Mouse (Mus musculus) cerebellum, postnatal 36 days (tissue): ENCODE measurements around the gene Dusp1.

Experiments used
- DNase-seq, 2 experiments: peaks; one replicate each; pipeline ENCODE4 v3.0.0; 2021 to 2022; ENCODE audit warnings: mixed read lengths in 2 of 2

The Dusp1 gene

GRCm38 (mm10) chr17:26560526-26561289, 1.2 kb downstream of the Dusp1 start:
- DNase-seq = no peak

DNA sequence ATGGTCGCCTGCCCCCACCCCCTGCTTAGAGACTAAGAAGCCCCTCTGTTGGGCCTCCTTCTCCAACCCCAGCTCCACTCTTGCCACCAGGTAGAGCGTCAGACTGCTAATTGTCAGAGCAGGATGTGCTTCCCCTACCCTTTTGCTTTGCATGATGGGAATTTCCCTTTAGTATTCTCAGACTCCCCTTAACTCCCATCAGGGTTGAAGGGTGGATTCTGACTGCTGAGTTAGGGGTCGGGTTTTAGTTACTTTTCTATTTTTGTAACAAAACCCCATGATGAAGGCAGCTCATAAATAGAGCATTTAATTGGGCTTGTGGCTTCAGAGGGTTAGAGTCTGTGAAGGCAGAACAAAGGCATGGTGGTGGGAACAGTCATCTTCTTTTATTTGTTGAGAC, 8.9 kb downstream of the Dusp1 start:
- DNase-seq = no peak

DNA sequence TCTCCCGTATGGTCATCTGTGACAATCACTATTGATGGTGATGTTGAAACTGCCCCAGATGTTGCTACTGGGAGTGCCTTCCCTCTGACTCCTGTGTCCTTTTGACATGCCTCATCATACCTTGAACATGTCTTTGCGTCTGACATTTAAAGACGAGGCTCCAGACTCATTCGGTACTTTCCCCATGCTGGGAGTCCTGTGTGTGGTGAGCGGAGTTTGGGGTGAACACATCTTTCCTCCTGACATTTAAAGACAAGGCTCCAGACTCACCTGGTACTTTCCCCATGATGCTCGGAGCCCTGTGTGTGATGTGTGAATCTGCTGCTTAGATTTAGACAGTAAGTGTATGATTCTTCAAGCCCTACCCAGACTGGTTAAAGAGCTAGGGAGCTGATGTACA, 10.8 kb downstream of the Dusp1 start:
- no peak for DNase-seq

- DNase-seq = no peak
Observed at GRCm38 (mm10) chr17:26549148-26549809, 12.6 kb downstream of the Dusp1 start.

- no peak for DNase-seq
Observed at GRCm38 (mm10) chr17:26548566-26548965, 13.4 kb downstream of the Dusp1 start.

- DNase-seq = no peak
Observed at GRCm38 (mm10) chr17:26547771-26548170, 14.2 kb downstream of the Dusp1 start.

DNA sequence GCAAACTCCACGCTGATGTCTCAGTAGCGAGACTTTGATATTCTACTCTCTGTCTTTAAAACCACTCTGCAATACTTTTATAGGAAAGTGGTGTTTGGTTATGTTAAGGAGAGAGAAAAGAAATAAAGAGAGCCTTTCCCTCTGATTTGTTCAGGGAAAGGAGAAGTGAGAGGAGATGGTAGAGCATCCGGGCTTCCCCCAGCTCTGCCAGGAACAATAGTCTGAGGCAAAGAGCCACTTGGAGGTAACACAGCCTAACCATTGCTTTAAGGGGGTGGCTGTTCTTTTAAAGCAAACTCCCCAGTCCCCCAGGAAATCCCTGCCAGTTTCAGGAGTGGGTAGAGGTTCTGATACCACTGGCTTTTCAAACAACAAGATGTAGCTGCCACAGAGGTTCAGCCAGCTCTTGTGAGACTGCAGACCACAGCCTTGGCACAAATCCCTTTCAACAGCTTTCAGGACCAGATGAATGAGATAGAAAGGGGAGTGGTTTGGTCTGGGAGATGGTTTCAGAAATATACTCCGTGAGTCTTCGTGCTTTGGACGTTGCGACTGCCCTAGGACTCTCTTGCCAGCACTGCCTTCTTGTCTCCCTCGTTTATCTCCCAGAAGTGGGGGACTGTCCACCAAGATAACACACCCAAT, 17.5 kb downstream of the Dusp1 start:
- DNase-seq = no peak

DNA sequence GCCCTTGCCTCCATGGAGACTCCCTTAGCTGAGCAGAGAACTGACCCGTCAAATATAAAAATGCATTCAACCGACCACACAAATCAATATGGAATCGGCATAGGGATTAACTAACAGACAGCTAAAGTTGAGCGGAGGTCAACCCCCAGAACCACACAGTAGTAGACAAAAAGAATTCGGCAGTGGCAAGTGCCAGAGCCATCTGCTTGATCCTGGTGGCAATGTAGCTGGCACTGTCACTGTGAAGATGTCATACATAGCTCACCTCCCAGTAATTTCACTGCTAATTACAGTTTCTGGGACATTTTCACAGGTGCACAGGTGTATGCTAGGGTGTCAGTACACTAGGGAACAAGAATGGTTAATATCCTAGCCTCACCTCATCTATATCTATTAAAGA, 21.8 kb downstream of the Dusp1 start:
- DNase-seq = peak; percentile 58 to 63

- no peak for DNase-seq
Observed at GRCm38 (mm10) chr17:26537722-26538471, 24.0 kb downstream of the Dusp1 start.

DNA sequence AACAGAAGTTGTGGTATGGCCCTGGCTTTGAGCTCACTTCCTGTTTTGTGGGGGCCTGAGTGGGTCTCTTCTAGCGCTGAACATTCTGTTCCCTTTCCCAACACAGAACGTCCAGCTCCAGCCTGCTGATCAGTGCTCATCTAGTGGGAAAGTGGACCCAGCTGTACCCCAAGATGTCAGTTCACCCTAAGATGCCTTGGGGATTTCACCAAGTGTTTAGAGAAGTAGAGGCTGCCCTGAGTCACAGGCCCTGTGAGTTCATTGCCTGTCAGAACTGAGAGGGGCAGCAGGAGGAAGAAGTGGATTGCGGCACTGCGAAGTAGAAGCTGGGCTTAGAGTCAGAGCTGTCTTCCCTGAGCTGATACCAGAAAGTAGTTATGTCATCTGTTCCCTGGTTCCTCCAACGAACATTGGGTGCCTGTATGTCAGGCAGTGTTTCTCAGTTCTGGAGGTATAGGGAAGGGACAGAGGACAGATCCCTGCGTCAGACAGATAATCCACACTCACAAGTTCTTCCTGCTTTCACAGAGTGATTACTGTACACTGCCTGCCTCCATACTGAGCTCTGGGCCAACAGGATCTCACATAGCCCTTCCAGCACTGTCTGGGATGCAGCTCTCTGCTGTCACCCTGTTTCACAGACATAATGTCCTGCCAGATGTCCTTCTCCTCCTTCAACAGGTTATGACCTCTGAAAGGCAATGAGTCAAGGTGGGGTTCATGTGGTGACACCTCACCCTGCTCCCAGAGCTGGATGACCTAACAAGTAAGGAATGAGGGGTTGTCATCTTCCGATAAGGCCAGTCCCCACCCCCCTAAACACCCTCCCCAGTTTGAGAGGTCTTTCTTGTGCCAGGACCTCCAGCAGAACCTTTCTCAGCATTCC, 26.4 kb downstream of the Dusp1 start:
- no peak for DNase-seq

GRCm38 (mm10) chr17:26534695-26535094, 27.2 kb downstream of the Dusp1 start:
- no peak for DNase-seq

DNA sequence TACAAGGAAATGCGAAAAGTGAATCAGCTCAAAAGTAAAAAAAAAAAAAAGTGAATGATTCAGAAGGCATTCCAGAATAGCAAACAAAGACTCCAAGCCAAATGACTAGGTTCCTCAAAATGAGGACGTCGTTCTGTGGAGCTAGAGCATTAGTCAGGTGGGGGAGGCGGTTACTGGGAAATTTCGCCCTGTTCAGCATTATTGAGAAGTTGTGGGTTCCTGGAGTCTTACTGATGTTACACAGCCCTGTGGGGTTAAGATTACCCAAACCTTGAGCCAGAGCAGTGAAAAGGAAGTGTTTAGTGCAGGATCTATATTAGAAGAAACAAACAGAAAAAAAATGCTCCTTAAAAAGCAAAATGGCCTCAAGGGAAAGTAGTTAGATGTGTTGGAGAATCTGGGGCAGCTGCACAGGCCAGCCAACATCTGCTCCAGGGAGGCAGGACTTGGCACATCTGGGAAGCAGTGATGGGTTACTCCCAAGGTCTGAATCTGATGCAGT, 28.0 kb downstream of the Dusp1 start:
- no peak for DNase-seq

GRCm38 (mm10) chr17:26532476-26533045, 29.4 kb downstream of the Dusp1 start:
- no peak for DNase-seq

DNA sequence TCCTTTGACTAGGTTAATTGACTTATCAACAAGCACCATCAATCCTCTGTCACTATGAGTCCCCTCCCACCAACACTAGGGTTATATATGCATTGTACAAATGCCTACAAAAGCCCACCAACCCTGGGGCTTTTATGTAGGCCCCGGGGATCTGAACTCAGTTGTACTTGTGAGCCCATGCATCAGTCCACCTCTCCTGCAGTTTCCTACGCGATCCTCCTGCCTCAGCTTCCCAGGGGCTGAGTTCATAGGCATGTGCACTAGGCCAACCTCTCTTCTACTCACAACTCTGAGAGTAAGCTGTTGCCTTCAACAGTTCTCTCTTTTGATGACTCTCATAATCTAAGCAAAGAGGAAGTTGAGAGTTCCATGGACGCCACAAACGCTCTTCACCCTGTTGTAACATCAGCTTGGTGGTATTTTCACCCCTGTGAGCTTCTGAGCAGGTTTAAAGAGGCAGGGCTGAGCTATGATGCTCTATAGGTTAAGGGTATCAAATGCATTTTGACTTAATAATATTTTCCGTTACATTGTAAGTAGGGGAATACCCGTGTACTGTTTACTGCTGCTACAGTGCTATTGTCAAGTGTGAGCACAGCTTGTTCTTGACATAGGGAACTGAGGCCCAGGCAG, 30.4 kb downstream of the Dusp1 start:
- DNase-seq = no peak

- no peak for DNase-seq
Observed at GRCm38 (mm10) chr17:26530590-26531081, 31.3 kb downstream of the Dusp1 start.

- DNase-seq = no peak
Observed at GRCm38 (mm10) chr17:26529791-26530241, 32.1 kb downstream of the Dusp1 start.

DNA sequence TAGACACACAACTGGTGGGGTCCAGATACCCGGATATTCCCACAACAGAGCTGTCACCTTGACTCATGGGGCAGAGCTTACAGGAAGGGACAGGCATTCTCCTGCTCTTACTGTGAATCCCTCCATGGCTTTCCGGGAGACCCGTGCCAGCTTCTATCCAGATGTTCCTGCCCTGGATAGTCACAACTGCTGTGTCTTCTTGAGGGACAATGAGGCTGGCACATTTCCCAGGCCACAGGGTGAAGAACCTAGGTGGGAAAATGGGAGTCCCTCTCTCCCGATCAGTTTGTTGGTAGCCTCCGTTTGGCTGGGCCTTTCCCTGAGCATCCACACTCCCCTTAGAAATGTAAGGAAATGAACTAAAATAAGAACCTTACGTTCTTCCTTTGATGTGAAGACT, 33.2 kb downstream of the Dusp1 start:
- no peak for DNase-seq

GRCm38 (mm10) chr17:26527291-26527690, 34.6 kb downstream of the Dusp1 start:
- DNase-seq = no peak

GRCm38 (mm10) chr17:26525316-26525715, 36.6 kb downstream of the Dusp1 start:
- DNase-seq = peak; percentile 66 to 67

DNA sequence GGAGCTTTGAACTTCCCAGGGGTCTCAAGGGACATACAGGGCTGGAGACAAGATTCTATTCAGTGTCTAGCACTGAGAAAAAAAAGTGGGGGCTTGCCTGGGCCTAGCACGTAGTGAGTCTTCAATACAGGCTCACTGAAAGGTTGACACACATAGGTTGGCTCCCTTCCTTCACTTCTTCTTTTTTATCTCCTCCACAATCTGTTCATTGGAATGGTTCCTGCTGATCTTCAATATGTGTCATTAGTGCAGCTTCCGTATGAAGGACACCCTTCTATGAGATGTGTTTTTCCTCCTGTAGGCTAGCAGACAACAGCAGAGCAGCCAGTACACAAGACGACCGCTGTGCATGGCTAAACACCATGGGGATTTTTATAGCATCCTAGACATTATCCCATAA, 37.1 kb downstream of the Dusp1 start:
- no peak for DNase-seq

DNA sequence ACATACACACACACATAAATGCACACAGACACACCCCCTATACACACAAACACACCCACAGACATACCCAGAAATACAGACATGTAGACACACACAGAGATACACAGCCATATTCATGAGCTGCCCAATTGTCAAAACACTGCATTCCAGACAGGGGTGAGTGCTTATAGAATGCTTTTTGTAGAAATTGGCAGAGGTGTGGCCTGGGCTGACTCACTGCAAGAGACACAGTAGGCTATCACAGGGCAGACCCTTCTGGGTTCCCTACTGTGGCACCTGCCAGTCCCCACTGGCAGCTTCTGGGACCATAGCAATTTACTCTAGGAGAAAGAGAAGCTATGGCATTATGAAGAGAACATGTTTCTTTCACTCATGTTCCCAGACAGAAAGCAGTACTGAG, 37.6 kb downstream of the Dusp1 start:
- no peak for DNase-seq
